Mouse (Mus musculus): ENCODE measurements around the gene Tmc5.

DNA sequence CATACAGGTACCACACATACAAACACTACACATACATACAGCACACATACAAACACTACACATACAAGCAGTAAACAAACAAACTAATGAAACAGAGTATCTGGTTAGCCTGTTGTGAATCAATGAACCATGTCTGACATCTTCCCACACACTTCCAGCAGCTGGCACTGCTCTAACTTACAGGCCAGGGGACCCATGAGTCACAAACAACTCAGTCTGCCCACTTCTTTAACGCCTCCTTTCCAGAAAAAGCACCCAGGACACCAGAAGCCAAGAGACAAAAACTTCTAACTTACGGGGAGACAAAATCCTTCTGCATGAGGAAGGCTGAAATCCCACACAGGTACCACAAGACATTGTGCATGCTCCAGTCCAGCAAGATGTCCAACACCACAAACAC is 94.2 kb downstream of the Tmc5 start:
- TF ChIP-seq CTCF (IDR thresholded peaks at IDR 0.05; ENCODE audit: low read depth) (no peak), EP300 (IDR thresholded peaks at IDR 0.05; ENCODE audit: low read depth) (no peak)
